Mouse (Mus musculus): ENCODE results near the gene Pnkd. TPM values are rescaled to one million over a fixed set of nuclear protein-coding genes. Genes with fewer than 3 reads are reported as not detected.

The Pnkd gene
- polyA plus RNA-seq, 1 experiment from 2014 or later = 83.9 TPM

DNA sequence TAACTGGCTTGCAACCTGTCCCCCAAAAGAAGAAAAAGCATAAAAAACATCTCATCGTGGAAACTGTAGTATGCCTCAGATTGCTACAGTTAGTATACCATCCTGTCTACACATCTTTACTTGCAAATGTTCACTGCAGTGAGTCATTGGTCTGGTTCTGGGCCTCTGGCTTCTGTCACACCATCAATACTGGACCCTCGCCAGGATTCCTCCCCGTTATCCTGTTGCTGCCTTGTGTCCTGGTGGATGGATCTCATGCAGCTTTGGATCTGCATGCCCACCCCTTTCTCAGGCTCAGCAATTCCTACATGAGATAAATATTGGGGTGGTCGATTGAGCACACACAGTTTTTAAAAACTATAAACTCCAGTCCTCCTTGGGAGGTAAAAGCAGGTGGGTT, 13.1 kb upstream of the Pnkd start:
- H3K9me3 ChIP-seq (ENCODE audit: control insufficient read depth, low read length) = no peaks in the 10 kb centered on the region
- no peak overlapping the region for H3K4me2 ChIP-seq
- no peak overlapping the region for H3K27ac ChIP-seq (ENCODE audit: low read depth, low read length)
- no peak overlapping the region for H3K9ac ChIP-seq (ENCODE audit: low read length)
- no peaks in the 10 kb centered on the region for H3K27me3 ChIP-seq (ENCODE audit: control insufficient read depth, insufficient read depth, low read length)
- ATAC-seq (ENCODE audit: low FRiP score) (no peak), DNase-seq (ENCODE audit: low spot score, missing footprints) (no peak)
- WGBS = 90% methylated on average over 4 of the region's 4 CpGs
- no peaks in the 10 kb centered on the region for H3K4me1 ChIP-seq (ENCODE audit: control insufficient read depth, insufficient read depth, low read length)
- H3K4me3 ChIP-seq (ENCODE audit: low read depth, low read length) = no peak overlapping the region
- H3K36me3 ChIP-seq (ENCODE audit: control insufficient read depth, insufficient read depth, low read length) = peaks cover 15% of the 10 kb centered on the region

DNA sequence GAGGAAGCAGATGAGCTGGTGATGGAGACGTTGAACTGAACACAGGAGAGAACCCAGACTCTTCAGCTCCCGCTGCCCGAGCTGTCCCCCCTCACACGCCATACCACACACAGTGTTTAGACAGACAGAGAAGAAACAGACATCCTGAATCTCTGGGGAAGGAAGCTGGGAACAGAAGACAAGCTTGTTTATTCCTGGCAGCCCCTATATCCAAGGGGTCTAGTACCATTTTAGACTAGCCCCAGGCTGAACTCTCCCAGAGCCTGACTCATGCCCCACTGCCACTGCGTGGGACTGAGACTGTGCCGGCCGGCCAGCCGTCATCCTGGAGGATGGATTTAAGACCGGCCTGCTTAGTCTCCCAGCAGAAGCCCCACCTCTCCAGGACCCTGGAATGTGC, 9.7 kb upstream of the Pnkd start:
- Histone ChIP-seq H3K27ac (ENCODE audit: low read depth, low read length) (no peak overlapping the region), H3K4me1 (ENCODE audit: control insufficient read depth, insufficient read depth, low read length) (no peaks in the 10 kb centered on the region; the same call in 1 of the 2 replicates)
- DNase-seq (ENCODE audit: low spot score, missing footprints) = no peak

DNA sequence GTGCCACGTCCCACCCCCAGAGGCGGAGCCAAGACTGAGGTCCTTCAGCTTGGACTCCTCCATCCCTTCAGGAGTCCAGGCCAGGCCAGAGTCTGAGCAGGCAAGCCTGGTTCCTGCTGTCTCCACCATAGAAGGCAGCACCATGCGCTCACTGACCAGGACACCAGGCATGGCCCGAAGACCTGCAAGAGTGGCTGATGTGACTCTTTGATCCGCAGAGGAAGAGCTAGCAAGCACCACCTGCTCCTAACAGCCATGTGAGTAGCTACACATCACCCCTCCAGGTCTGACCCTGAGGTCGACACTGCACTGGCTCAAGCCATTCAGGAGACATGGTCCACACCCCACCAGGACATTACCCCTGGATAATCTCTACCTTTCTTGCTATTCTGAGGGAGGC, 7.7 kb upstream of the Pnkd start:
- no peaks in the 10 kb centered on the region for H3K9me3 ChIP-seq (ENCODE audit: control insufficient read depth, low read length)
- H3K27ac ChIP-seq (ENCODE audit: low read depth, low read length) = no peak overlapping the region
- H3K4me1 ChIP-seq (ENCODE audit: control insufficient read depth, insufficient read depth, low read length) = no peaks in the 10 kb centered on the region; the same call in 1 of the 2 replicates
- H3K36me3 ChIP-seq (ENCODE audit: control insufficient read depth, insufficient read depth, low read length) = peaks cover 16% of the 10 kb centered on the region
- H3K4me2 ChIP-seq = no peak overlapping the region
- DNase-seq (ENCODE audit: low spot score, missing footprints) (no peak), ATAC-seq (ENCODE audit: low FRiP score) (no peak)
- no peak overlapping the region for H3K4me3 ChIP-seq (ENCODE audit: low read depth, low read length)
- no peaks in the 10 kb centered on the region for H3K27me3 ChIP-seq (ENCODE audit: control insufficient read depth, insufficient read depth, low read length)
- H3K9ac ChIP-seq (ENCODE audit: low read length) = no peak overlapping the region
- WGBS = 60% methylated on average over 6 of the region's 6 CpGs

More for the DNA sequence above, 9.7 kb upstream of the Pnkd start:
- Histone ChIP-seq H3K4me2 (no peak overlapping the region), H3K9me3 (ENCODE audit: control insufficient read depth, low read length) (no peaks in the 10 kb centered on the region), H3K9ac (ENCODE audit: low read length) (no peak overlapping the region), H3K36me3 (ENCODE audit: control insufficient read depth, insufficient read depth, low read length) (0 out of 2 replicates have a peak, but pooled peaks cover 2% of the 10 kb centered on the region), H3K4me3 (ENCODE audit: low read depth, low read length) (no peak overlapping the region), H3K27me3 (ENCODE audit: control insufficient read depth, insufficient read depth, low read length) (no peaks in the 10 kb centered on the region)
- 51% methylated on average over 9 of the region's 9 CpGs for WGBS
- no peak for ATAC-seq (ENCODE audit: low FRiP score)

DNA sequence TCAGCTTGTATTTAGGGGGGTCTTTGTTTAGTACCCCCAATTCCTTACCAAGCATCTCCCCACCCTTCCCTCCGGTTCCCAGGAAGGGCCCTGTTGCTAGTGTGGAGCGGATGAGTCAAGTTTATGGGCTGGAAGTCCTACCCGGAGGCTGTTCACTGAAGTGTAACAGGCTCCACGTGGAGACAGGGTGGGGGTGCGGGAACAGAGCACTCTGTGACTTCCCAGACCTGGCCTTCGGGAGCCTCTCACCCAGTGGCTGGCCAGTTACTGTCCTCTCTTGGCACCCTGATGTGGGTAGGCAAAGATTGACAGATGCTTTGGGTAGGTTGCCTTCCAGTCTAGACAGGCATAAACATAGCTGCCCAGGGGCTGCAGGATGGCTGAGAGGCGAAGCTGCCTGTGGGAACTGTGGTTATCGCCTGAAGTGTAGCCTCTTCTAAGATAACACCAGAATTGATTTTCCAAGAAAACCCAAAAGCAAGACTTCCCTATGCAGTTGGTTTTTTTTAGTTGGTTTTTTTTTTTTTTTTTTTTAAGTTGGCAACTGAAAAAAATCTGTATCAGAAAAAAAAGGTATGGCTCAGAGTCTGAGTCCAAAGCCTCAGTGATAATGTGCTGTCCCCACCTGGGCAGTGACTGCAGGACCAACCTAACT, 6.7 kb upstream of the Pnkd start:
- Histone ChIP-seq H3K9me3 (ENCODE audit: control insufficient read depth, low read length) (no peaks in the 10 kb centered on the region), H3K27ac (ENCODE audit: low read depth, low read length) (no peak overlapping the region), H3K4me3 (ENCODE audit: low read depth, low read length) (no peak overlapping the region), H3K4me2 (no peak overlapping the region), H3K9ac (ENCODE audit: low read length) (no peak overlapping the region; the same call in 1 of the 2 replicates), H3K4me1 (ENCODE audit: control insufficient read depth, insufficient read depth, low read length) (no peaks in the 10 kb centered on the region; the same call in 1 of the 2 replicates), H3K27me3 (ENCODE audit: control insufficient read depth, insufficient read depth, low read length) (no peaks in the 10 kb centered on the region), H3K36me3 (ENCODE audit: control insufficient read depth, insufficient read depth, low read length) (peaks cover 25% of the 10 kb centered on the region)
- DNase-seq (ENCODE audit: low spot score, missing footprints) = no peak
- no peak for ATAC-seq (ENCODE audit: low FRiP score)
- 62% methylated on average over 8 of the region's 8 CpGs for WGBS

- Histone ChIP-seq H3K9me3 (ENCODE audit: control insufficient read depth, low read length) (no peaks in the 10 kb centered on the region), H3K4me1 (ENCODE audit: control insufficient read depth, insufficient read depth, low read length) (peaks cover under 1% of the 10 kb centered on the region), H3K4me3 (ENCODE audit: low read depth, low read length) (no peak within 1 kb of the TSS), H3K4me2 (no peak within 1 kb of the TSS), H3K27me3 (ENCODE audit: control insufficient read depth, insufficient read depth, low read length) (no peaks in the 10 kb centered on the region), H3K9ac (ENCODE audit: low read length) (no peak within 1 kb of the TSS; the same call in 1 of the 2 replicates), H3K36me3 (ENCODE audit: control insufficient read depth, insufficient read depth, low read length) (peaks cover 25% of the 10 kb centered on the region), H3K27ac (ENCODE audit: low read depth, low read length) (no peak within 1 kb of the TSS)
- ATAC-seq (ENCODE audit: low FRiP score) (no peak; the same call in 1 of the 2 replicates), DNase-seq (ENCODE audit: low spot score, missing footprints) (no peak)
- 96% methylated on average over 10 of the region's 10 CpGs for WGBS
Measured at GRCm38 (mm10) chr1:74278538-74278937, 6.2 kb upstream of the Pnkd start, which contains the start of gene Gpbar1. TSS of gene Gpbar1 (plus strand) at chr1:74278550.

DNA sequence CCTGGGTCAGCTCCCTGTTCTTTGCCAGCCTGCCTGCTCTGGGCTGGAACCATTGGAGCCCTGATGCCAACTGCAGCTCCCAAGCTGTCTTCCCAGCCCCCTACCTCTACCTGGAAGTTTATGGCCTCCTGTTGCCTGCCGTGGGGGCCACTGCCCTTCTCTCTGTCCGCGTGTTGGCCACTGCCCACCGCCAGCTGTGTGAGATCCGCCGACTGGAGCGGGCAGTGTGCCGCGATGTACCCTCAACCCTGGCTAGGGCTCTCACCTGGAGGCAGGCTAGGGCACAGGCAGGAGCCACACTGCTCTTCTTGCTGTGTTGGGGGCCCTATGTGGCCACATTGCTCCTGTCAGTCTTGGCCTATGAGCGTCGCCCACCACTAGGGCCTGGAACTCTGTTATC, 5.7 kb upstream of the Pnkd start:
- Histone ChIP-seq H3K4me1 (ENCODE audit: control insufficient read depth, insufficient read depth, low read length) (peaks cover 5% of the 10 kb centered on the region), H3K27me3 (ENCODE audit: control insufficient read depth, insufficient read depth, low read length) (no peaks in the 10 kb centered on the region), H3K9me3 (ENCODE audit: control insufficient read depth, low read length) (no peaks in the 10 kb centered on the region), H3K9ac (ENCODE audit: low read length) (no peak overlapping the region), H3K27ac (ENCODE audit: low read depth, low read length) (no peak overlapping the region), H3K4me3 (ENCODE audit: low read depth, low read length) (no peak overlapping the region), H3K36me3 (ENCODE audit: control insufficient read depth, insufficient read depth, low read length) (peaks cover 25% of the 10 kb centered on the region), H3K4me2 (no peak overlapping the region)
- no peak for ATAC-seq (ENCODE audit: low FRiP score)
- DNase-seq (ENCODE audit: low spot score, missing footprints) = no peak
- 89% methylated on average over 11 of the region's 11 CpGs for WGBS

- no peak overlapping the region for H3K27ac ChIP-seq (ENCODE audit: low read depth, low read length)
- no peak overlapping the region for H3K4me2 ChIP-seq
- 90% methylated on average over 14 of the region's 14 CpGs for WGBS
- no peak overlapping the region for H3K4me3 ChIP-seq (ENCODE audit: low read depth, low read length)
- H3K9ac ChIP-seq (ENCODE audit: low read length) = no peak overlapping the region
- no peak for DNase-seq (ENCODE audit: low spot score, missing footprints)
- peaks cover 9% of the 10 kb centered on the region for H3K4me1 ChIP-seq (ENCODE audit: control insufficient read depth, insufficient read depth, low read length)
- H3K36me3 ChIP-seq (ENCODE audit: control insufficient read depth, insufficient read depth, low read length) = peaks cover 25% of the 10 kb centered on the region
- H3K9me3 ChIP-seq (ENCODE audit: control insufficient read depth, low read length) = no peaks in the 10 kb centered on the region
- no peaks in the 10 kb centered on the region for H3K27me3 ChIP-seq (ENCODE audit: control insufficient read depth, insufficient read depth, low read length)
- ATAC-seq (ENCODE audit: low FRiP score) = no peak
Measured at GRCm38 (mm10) chr1:74280591-74281325, 4.0 kb upstream of the Pnkd start.

DNA sequence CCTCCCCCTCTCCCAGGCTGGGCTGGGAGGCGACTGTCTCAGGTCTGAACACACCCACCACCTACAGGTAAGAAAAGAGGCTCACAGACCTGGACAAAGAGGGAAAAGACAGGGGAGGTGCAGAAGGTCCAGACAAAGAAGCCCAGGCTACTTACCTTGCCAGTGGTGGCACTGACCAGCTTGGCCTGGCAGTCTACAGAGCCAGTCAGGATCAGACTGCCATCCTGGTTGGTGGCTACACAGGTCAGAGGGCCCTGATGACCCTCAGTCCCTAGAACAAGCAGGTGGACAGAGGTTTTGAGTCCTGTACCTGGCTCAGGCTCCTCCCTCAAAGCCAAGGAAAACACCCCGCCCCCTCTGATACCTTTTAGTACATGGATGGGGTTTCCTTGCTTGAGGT, 3.4 kb upstream of the Pnkd start:
- ATAC-seq (ENCODE audit: low FRiP score) (no peak), DNase-seq (ENCODE audit: low spot score, missing footprints) (no peak)
- H3K4me2 ChIP-seq = no peak overlapping the region
- H3K27ac ChIP-seq (ENCODE audit: low read depth, low read length) = no peak overlapping the region
- no peak overlapping the region for H3K9ac ChIP-seq (ENCODE audit: low read length)
- peaks cover 25% of the 10 kb centered on the region for H3K36me3 ChIP-seq (ENCODE audit: control insufficient read depth, insufficient read depth, low read length)
- 80% methylated on average over 2 of the region's 2 CpGs for WGBS
- no peaks in the 10 kb centered on the region for H3K9me3 ChIP-seq (ENCODE audit: control insufficient read depth, low read length)
- H3K4me1 ChIP-seq (ENCODE audit: control insufficient read depth, insufficient read depth, low read length) = peaks cover 11% of the 10 kb centered on the region
- H3K4me3 ChIP-seq (ENCODE audit: low read depth, low read length) = no peak overlapping the region
- H3K27me3 ChIP-seq (ENCODE audit: control insufficient read depth, insufficient read depth, low read length) = no peaks in the 10 kb centered on the region

- H3K4me2 ChIP-seq = no peak overlapping the region
- DNase-seq (ENCODE audit: low spot score, missing footprints) (no peak), ATAC-seq (ENCODE audit: low FRiP score) (no peak)
- H3K4me1 ChIP-seq (ENCODE audit: control insufficient read depth, insufficient read depth, low read length) = peaks cover 11% of the 10 kb centered on the region
- 94% methylated on average over 8 of the region's 8 CpGs for WGBS
- no peak overlapping the region for H3K4me3 ChIP-seq (ENCODE audit: low read depth, low read length)
- no peaks in the 10 kb centered on the region for H3K27me3 ChIP-seq (ENCODE audit: control insufficient read depth, insufficient read depth, low read length)
- H3K27ac ChIP-seq (ENCODE audit: low read depth, low read length) = no peak overlapping the region
- no peak overlapping the region for H3K9ac ChIP-seq (ENCODE audit: low read length)
- H3K36me3 ChIP-seq (ENCODE audit: control insufficient read depth, insufficient read depth, low read length) = peaks cover 25% of the 10 kb centered on the region
- no peaks in the 10 kb centered on the region for H3K9me3 ChIP-seq (ENCODE audit: control insufficient read depth, low read length)
Measured at GRCm38 (mm10) chr1:74281886-74282285, 2.8 kb upstream of the Pnkd start.
